Mouse (Mus musculus) liver, embryonic 14.5 days (tissue): ENCODE results near the gene Tcta. TPM values are rescaled to one million over a fixed set of nuclear protein-coding genes. Genes with fewer than 3 reads are reported as not detected.
"Not testable (repeated sequence)": the region's sequence is repeated elsewhere in the genome, so short reads cannot be mapped to it uniquely, and the experiment has no call there.

Experiments
- ATAC-seq: fragments of 200-750 bp; cut with Nextera tagmentation; 2 replicates; pipeline ENCODE4 v1.8.0; 2017; ENCODE audit warnings: moderate number of reproducible peaks, mild to moderate bottlenecking, moderate library complexity; ENCODE audit not compliant: insufficient read depth
- DNase-seq, 3 experiments: peaks; one replicate each; pipeline ENCODE4 v3.0.0-alpha.2; 2012 to 2013; ENCODE audit warnings: low read depth in 3 of 3, low spot score in 3 of 3
- H3K27ac ChIP-seq: fragments of 300-500 bp; sonication (generic); 2 replicates; pipeline ENCODE4 v1.5.1; 2014; ENCODE audit warnings: moderate library complexity, mild to moderate bottlenecking, control low read depth, inconsistent platforms
- H3K27me3 ChIP-seq: fragments of 300-500 bp; sonication (generic); 2 replicates; pipeline ENCODE4 v1.6.1; 2014; ENCODE audit warnings: mild to moderate bottlenecking, low read length, moderate library complexity; ENCODE audit not compliant: control insufficient read depth, insufficient read depth
- H3K36me3 ChIP-seq: fragments of 300-500 bp; sonication (generic); replicated peaks from 2 replicates; pipeline ENCODE4 v1.6.1; 2014; ENCODE audit warnings: low read depth; ENCODE audit not compliant: control insufficient read depth, insufficient read depth
- H3K4me1 ChIP-seq, 2 experiments: fragments of 200-500 bp in 1 of 2; fragments of 300-500 bp in 1 of 2; sonication (generic) in 1 of 2; replicated peaks; 2 replicates each; pipeline ENCODE4 v1.6.1; 2012 to 2014; ENCODE audit warnings: antibody characterized with exemption in 1 of 2, inconsistent platforms in 1 of 2, low read length in 1 of 2; ENCODE audit not compliant: control insufficient read depth in 2 of 2, insufficient read depth in 2 of 2
- H3K4me2 ChIP-seq: fragments of 300-500 bp; sonication (generic); 2 replicates; pipeline ENCODE4 v1.6.1; 2014; ENCODE audit warnings: low read depth, mild to moderate bottlenecking, control low read depth, moderate library complexity
- H3K4me3 ChIP-seq, 2 experiments: fragments of 200-500 bp in 1 of 2; fragments of 300-500 bp in 1 of 2; sonication (generic) in 1 of 2; 2 replicates each; pipeline ENCODE4 v1.5.1; 2012 to 2014; ENCODE audit warnings: low read depth in 2 of 2, low read length in 2 of 2, mild to moderate bottlenecking in 2 of 2, control low read depth in 1 of 2, inconsistent platforms in 1 of 2, moderate library complexity in 1 of 2; ENCODE audit not compliant: insufficient read depth in 1 of 2
- H3K9ac ChIP-seq: fragments of 300-500 bp; sonication (generic); replicated peaks from 2 replicates; pipeline ENCODE4 v1.6.1; 2014; ENCODE audit warnings: mild to moderate bottlenecking, control low read depth, moderate library complexity
- H3K9me3 ChIP-seq: fragments of 300-500 bp; sonication (generic); 2 replicates; pipeline ENCODE4 v1.6.1; 2016; ENCODE audit warnings: low read length, mixed read lengths; ENCODE audit not compliant: control insufficient read depth
- CTCF ChIP-seq: IDR thresholded peaks from 2 replicates; pipeline ENCODE4 v1.5.1; 2016; ENCODE audit warnings: antibody characterized with exemption, low read depth, control low read depth
- EP300 ChIP-seq: IDR thresholded peaks from 2 replicates; pipeline ENCODE4 v1.6.1; 2016; ENCODE audit warnings: antibody characterized with exemption, low read depth
- WGBS: fragments of 180-500 bp; shearing (Covaris S2); extraction: QIAGEN DNeasy Blood & Tissue Kit; methylation state at CpG from one replicate; pipeline ENCODE4 v1.1.7; 2014; ENCODE audit not compliant: insufficient replicate concordance; 5-methylcytosine and 5-hydroxymethylcytosine counted together
- polyA plus RNA-seq, 2 experiments: library from polyadenylated mRNA; depleted of rRNA in 1 of 2; stranded (reverse) in 1 of 2; unstranded in 1 of 2; fragments of >200 nt; fragmentation: Nextera tagmentation in 1 of 2; extraction: Ambion mirVana in 1 of 2; gene quantifications; 2 replicates each; pipeline versions ENCODE4 v1.2.1 to v1.2.3; 2012 to 2014

Tcta gene
- polyA plus RNA-seq, 2 experiments = 10.6 to 10.9 TPM

DNA sequence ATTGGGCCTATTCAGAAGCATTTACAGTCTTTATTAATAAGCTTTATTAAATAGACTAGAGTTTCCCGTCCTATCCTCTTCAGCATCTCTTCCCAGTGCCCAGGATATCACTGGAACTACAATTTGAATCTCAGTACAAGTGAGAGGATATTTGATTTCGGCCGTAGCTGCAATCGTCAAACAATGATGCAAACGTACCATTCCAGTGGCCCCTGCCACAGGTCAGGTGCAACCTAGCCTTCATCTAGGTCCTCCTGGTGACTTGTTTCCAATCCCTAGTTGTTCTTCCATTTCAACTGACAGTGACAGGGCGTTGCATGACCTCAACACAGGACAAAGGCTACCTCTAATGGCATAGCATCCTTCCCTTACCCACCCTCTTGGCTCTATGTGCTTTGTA is 15.2 kb downstream of the Tcta start:
- DNase-seq (no peak), ATAC-seq (no peak)
- no peak overlapping the region for H3K9ac ChIP-seq
- H3K4me1 ChIP-seq = peaks cover 12% of the 10 kb centered on the region in 2 experiments; a peak in 3 of 4 replicates
- H3K4me3 ChIP-seq = peak overlapping the region; percentile 65 to 79
- no peaks in the 10 kb centered on the region for H3K9me3 ChIP-seq
- no peaks in the 10 kb centered on the region for H3K27me3 ChIP-seq
- peak overlapping the region; percentile 88 for H3K4me2 ChIP-seq
- H3K36me3 ChIP-seq = no peaks in the 10 kb centered on the region
- 53% methylated on average over 6 of the region's 6 CpGs for WGBS
- no peak for TF ChIP-seq EP300
- no peak for TF ChIP-seq CTCF
- H3K27ac ChIP-seq = no peak overlapping the region; the same call in 1 of the 2 replicates

DNA sequence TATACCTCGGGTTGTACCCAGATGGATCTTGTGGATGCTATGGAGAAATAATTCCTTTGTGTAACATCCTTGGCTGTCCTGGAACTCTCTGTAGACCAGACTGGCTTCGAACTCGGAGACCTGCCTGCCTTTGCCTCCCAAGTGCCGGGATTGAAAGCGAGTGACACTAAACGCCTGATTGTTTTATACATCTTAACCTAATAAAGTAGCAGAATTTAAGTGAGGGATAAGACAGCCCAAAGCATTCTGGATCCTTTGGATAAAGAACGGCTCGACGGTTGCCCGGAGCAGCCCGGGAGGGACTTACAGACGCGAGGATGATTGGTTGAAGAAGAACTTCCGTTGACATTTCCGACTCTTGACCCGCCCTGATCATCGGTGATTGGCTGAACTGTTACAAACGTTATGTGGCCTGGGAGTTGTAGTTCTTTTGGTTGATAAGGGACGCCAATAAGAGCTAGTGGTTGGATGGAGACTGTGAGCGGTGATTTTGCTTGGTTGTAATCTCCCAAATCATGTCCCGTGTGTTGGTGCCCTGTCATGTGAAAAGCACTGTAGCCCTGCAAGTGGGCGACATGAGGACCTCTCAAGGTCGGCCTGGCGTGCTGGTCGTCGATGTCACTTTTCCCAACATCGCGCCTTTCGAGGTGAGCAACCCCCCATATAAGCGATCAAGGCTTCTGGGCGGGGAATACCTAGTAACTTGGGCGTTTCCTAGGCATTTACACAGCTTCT is 15.8 kb downstream of the Tcta start, which contains the start of gene Nicn1:
Nicn1 (plus strand) TSS at position 414 of the 735 bp plus-strand sequence.
- WGBS = 1% methylated on average over 32 of the region's 32 CpGs

DNA sequence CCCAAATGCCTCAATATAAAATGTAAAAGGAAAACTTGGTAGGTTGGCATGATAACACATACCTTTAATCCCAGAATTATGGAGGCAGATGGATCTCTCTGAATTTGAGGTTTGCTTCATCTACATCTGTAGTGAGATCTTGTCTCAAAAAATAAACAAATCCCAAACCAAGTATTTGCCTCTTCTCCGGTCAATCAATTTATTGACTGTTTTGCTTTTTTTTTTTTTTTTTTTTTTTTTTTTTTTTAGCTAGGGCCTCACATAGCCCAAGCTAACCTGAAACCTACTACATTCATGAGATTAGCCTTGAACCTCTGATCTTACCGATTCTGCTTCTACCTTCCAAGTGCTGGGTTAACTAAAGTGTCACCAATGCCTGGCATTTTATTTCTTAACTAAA is 16.6 kb downstream of the Tcta start:
- Histone ChIP-seq H3K4me3 (peak overlapping the region in 1 of 2 experiments; percentile 65; a peak in 1 of 4 replicates), H3K4me1 (peaks cover 12 to 14% of the 10 kb centered on the region in 2 experiments; a peak in 3 of 4 replicates), H3K27ac (no peak overlapping the region; the same call in 1 of the 2 replicates), H3K36me3 (no peaks in the 10 kb centered on the region), H3K27me3 (no peaks in the 10 kb centered on the region), H3K9ac (peak overlapping the region; percentile 69), H3K9me3 (no peaks in the 10 kb centered on the region), H3K4me2 (peak overlapping the region; percentile 88)
- WGBS = 53% methylated on average over 2 of the region's 2 CpGs
- no peak for DNase-seq
- no peak for ATAC-seq
- TF ChIP-seq EP300 = no peak
- no peak for TF ChIP-seq CTCF

More for the DNA sequence above, 15.8 kb downstream of the Tcta start, which contains the start of gene Nicn1:
- DNase-seq = peak; percentile 96 to 97 (median 97)
- H3K4me2 ChIP-seq = peak within 1 kb of the TSS; percentile 88
- peak; percentile 97 for ATAC-seq
- H3K9me3 ChIP-seq = no peaks in the 10 kb centered on the region
- peaks cover 12% of the 10 kb centered on the region in 2 experiments; a peak in 3 of 4 replicates for H3K4me1 ChIP-seq
- peak within 1 kb of the TSS; percentile 68 for H3K27ac ChIP-seq
- H3K9ac ChIP-seq = peak within 1 kb of the TSS; percentile 69
- H3K36me3 ChIP-seq = no peaks in the 10 kb centered on the region
- H3K4me3 ChIP-seq = peak within 1 kb of the TSS; percentile 65 to 92
- TF ChIP-seq CTCF = no peak
- no peak; the same call in 1 of the 2 replicates for TF ChIP-seq EP300
- no peaks in the 10 kb centered on the region for H3K27me3 ChIP-seq

DNA sequence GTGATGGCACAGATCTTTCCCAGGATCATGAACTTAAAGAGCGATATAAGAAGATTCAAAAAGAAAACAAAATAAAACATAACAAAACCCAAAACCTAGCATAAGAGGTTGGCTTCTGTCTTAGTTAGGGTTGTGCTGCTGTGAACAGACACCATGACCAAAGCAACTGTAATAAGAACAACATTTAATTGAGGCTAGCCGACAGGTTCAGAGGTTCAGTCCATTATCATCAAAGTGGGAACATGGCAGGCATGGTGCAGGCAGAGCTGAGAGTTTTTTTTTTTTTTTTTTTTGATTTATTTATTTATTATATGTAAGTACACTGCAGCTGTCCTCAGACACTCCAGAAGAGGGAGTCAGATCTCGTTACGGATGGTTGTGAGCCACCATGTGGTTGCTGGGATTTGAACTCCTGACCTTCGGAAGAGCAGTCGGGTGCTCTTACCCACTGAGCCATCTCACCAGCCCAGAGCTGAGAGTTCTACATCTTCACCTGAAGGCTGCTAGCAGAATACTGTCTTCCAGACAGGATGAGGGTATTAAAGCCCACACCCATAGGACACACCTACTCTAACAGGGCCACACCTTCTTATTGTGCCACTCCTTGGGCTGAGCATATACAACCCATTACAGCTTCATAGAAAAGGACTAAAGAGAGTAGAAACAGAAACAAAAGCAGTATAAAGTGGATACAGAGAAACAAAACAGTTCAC is 18.3 kb downstream of the Tcta start:
- H3K4me2 ChIP-seq, H3K36me3 ChIP-seq, H3K9ac ChIP-seq, ATAC-seq, H3K9me3 ChIP-seq, H3K27me3 ChIP-seq, DNase-seq, H3K4me3 ChIP-seq, H3K27ac ChIP-seq: not testable (repeated sequence)
- peaks cover 12 to 14% of the 10 kb centered on the region in 2 experiments; a peak in 3 of 4 replicates for H3K4me1 ChIP-seq
- WGBS = 78% methylated on average over 4 of the region's 6 CpGs

DNA sequence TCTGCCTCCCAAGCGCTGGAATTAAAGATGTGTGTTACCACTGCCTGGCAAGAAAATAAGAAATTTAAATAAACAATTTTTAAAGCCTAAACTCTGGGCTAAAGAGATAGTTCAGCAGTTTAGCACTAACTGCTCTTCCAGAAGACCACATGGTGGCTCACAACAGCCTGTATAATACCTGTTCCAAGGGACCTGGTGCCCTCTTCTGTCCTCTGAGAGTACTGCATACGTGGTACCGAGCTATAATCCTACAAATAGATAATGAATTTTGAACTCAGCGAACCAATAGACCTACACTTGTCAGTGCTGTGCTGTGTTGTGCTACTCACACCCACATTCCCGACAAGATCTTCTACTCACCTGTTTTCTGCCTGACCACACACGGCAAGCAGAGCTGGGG is 21.6 kb downstream of the Tcta start:
- H3K4me3 ChIP-seq = no peak overlapping the region
- H3K9me3 ChIP-seq = no peaks in the 10 kb centered on the region
- peak in 2 of 3 experiments; percentile 60 to 66 for DNase-seq
- WGBS = 8% methylated on average over 6 of the region's 6 CpGs
- peak; percentile 80 for ATAC-seq
- no peaks in the 10 kb centered on the region for H3K36me3 ChIP-seq
- H3K27me3 ChIP-seq = no peaks in the 10 kb centered on the region
- peak; percentile 91 for TF ChIP-seq CTCF
- TF ChIP-seq EP300 = no peak
- peaks cover 4 to 5% of the 10 kb centered on the region in 2 experiments; a peak in 2 of 4 replicates for H3K4me1 ChIP-seq
- H3K4me2 ChIP-seq = no peak overlapping the region
- no peak overlapping the region for H3K9ac ChIP-seq
- no peak overlapping the region for H3K27ac ChIP-seq
